Mouse (Mus musculus) neural tube, embryonic 14.5 days (tissue): ENCODE data around the gene Adgrb2. TPM values are rescaled to one million over a fixed set of nuclear protein-coding genes. Genes with fewer than 3 reads are reported as not detected.

ENCODE experiments used
- ATAC-seq: fragments of 200-750 bp; cut with Nextera tagmentation; 2 replicates; pipeline ENCODE4 v1.8.0; 2017; ENCODE audit warnings: low read depth, mild to moderate bottlenecking, moderate TSS enrichment, moderate library complexity
- H3K27ac ChIP-seq: fragments of 300-500 bp; sonication (generic); 2 replicates; pipeline ENCODE4 v1.5.1; 2014; ENCODE audit warnings: low read depth, mild to moderate bottlenecking, control low read depth, low read length, moderate library complexity, mixed read lengths
- H3K27me3 ChIP-seq: fragments of 300-500 bp; sonication (generic); 2 replicates; pipeline ENCODE4 v1.6.1; 2014; ENCODE audit warnings: low read length; ENCODE audit not compliant: control insufficient read depth, insufficient read depth
- H3K36me3 ChIP-seq: fragments of 300-500 bp; sonication (generic); 2 replicates; pipeline ENCODE4 v1.6.1; 2014; ENCODE audit warnings: low read length, mixed read lengths; ENCODE audit not compliant: control insufficient read depth, insufficient read depth
- H3K4me1 ChIP-seq: fragments of 300-500 bp; sonication (generic); 2 replicates; pipeline ENCODE4 v1.6.1; 2014; ENCODE audit warnings: low read length; ENCODE audit not compliant: control insufficient read depth, insufficient read depth
- H3K4me2 ChIP-seq: fragments of 300-500 bp; sonication (generic); 2 replicates; pipeline ENCODE4 v1.6.1; 2014; ENCODE audit warnings: mild to moderate bottlenecking, low read depth, low read length, control low read depth
- H3K4me3 ChIP-seq: fragments of 300-500 bp; sonication (generic); 2 replicates; pipeline ENCODE4 v1.5.1; 2014; ENCODE audit warnings: low read depth, low read length, control low read depth, mixed read lengths
- H3K9ac ChIP-seq: fragments of 300-500 bp; sonication (generic); replicated peaks from 2 replicates; pipeline ENCODE4 v1.6.1; 2014; ENCODE audit warnings: low read depth, mild to moderate bottlenecking, control low read depth, low read length, mixed read lengths
- H3K9me3 ChIP-seq: fragments of 300-500 bp; sonication (generic); 2 replicates; pipeline ENCODE4 v1.6.1; 2016; ENCODE audit warnings: low read length; ENCODE audit not compliant: control insufficient read depth
- WGBS: fragments of 180-500 bp; shearing (Covaris S2); extraction: QIAGEN DNeasy Blood & Tissue Kit; methylation state at CpG from one replicate; pipeline ENCODE4 v1.1.7; 2014; 5-methylcytosine and 5-hydroxymethylcytosine counted together
- polyA plus RNA-seq: library from polyadenylated mRNA; unstranded; fragments of >200 nt; fragmentation: Nextera tagmentation; extraction: Ambion mirVana; gene quantifications from 2 replicates; pipeline ENCODE4 v1.2.1, GENCODE M21; 2014

The Adgrb2 gene
- polyA plus RNA-seq, result 15.4 and 17.1 TPM in 2 replicates

DNA sequence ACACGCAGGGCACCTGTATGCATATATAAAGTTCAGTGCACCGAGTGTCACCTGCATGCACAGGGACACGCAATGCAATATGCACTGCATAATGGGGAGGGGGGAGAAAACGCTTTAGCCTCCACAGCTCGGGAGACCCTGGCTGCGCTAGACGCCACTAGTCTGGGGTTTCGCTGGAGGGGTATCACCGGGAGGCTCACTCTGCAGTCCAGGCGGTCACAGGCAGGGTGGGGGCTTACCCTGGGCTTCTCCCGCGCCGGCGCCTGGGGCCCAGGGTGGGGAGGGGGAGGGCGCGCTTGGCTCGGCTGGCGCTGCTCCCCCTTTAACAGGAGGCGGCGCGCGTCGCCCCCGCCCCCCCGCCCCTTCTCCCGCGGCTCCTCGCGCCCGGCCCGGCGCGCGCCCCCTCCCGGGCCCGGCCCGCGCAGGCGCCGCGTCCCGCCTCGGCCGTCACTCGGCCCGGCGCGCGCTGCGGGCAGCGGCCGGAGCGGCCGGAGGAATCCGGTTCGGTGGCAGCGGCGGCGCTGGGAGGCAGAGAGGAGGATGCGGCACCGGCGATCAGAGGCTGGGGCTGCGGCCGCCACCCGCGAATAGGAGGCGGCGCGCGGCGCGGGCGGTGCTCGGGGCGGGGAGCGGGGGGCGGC is at the start of gene Adgrb2:
Gene Adgrb2 (plus strand): TSS at position 450 of the 641 bp plus-strand sequence.
- H3K4me2 ChIP-seq, result peak within 1 kb of the TSS; percentile 85
- peak within 1 kb of the TSS; percentile 78 for H3K4me3 ChIP-seq
- H3K9ac ChIP-seq, result peak within 1 kb of the TSS; percentile 91
- no peaks in the 10 kb centered on the region for H3K36me3 ChIP-seq
- peaks cover 53% of the 10 kb centered on the region for H3K4me1 ChIP-seq
- ATAC-seq, result peak; percentile 52
- H3K9me3 ChIP-seq, result no peaks in the 10 kb centered on the region
- H3K27me3 ChIP-seq, result peaks cover 5% of the 10 kb centered on the region; the same call in 1 of the 2 replicates
- H3K27ac ChIP-seq, result peak within 1 kb of the TSS; percentile 78
- under 1% methylated on average over 28 of the region's 77 CpGs for WGBS

DNA sequence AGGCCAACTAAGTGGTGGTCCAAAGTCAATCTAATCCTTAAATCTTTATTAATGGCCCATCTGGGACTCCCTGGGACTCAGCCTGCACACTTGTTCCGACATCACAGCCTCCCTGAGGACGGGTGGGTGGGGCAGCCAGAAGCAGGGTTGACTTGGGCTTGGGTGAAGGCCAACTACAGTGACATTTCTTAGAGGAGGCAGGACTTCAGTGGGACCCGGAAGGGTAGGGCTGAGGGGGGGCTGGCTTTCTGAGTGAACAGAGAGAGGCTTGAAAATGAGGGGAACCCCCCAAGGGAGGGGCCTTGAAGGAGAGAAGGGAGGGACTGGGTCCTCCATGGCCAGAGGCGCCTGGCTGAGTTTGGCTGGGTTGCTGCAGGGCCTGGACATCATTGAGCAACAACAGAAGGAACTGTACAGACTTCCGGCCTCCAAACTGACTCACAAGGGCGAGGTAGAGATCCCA is 33.3 kb upstream of the Adgrb2 start:
- no peak overlapping the region for H3K4me3 ChIP-seq
- H3K27me3 ChIP-seq, result no peaks in the 10 kb centered on the region
- no peak for ATAC-seq
- H3K4me1 ChIP-seq, result no peaks in the 10 kb centered on the region
- H3K9me3 ChIP-seq, result no peaks in the 10 kb centered on the region
- no peak overlapping the region for H3K9ac ChIP-seq
- no peaks in the 10 kb centered on the region for H3K36me3 ChIP-seq
- 75% methylated on average over 6 of the region's 6 CpGs for WGBS
- no peak overlapping the region for H3K4me2 ChIP-seq
- H3K27ac ChIP-seq, result no peak overlapping the region

DNA sequence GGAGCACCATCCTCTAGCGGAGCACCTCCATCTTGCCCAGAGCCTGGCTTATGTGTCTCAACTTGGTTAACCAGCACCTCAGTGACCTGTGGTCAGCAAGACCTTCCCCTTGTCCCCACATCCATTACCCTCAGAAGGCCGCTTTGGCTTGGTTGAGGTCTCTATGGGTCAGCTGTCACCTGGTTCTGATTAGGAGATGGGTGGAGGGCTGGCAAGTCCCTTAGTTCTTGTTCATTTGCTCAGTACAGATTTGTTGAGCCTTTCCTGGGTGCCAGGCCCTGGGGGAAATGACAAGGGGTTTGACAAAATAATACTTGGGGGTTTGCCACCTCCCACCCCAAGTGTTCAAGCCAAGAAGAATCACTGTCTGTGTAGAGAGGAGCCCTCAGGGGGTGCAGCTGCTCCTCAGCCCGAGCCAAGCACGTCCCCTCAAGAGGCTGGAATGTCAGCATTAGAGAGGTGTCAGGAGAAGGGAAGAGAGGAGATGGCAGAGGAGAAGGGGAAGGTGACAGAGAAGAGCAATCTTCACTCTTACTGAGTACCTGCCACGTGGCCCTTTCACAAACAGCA is 32.3 kb upstream of the Adgrb2 start:
- H3K36me3 ChIP-seq, result no peaks in the 10 kb centered on the region
- no peaks in the 10 kb centered on the region for H3K9me3 ChIP-seq
- H3K27me3 ChIP-seq, result no peaks in the 10 kb centered on the region
- 63% methylated on average over 5 of the region's 5 CpGs for WGBS
- H3K4me1 ChIP-seq, result no peaks in the 10 kb centered on the region
- ATAC-seq, result no peak
- no peak overlapping the region for H3K27ac ChIP-seq
- H3K9ac ChIP-seq, result no peak overlapping the region
- H3K4me2 ChIP-seq, result no peak overlapping the region
- no peak overlapping the region for H3K4me3 ChIP-seq

DNA sequence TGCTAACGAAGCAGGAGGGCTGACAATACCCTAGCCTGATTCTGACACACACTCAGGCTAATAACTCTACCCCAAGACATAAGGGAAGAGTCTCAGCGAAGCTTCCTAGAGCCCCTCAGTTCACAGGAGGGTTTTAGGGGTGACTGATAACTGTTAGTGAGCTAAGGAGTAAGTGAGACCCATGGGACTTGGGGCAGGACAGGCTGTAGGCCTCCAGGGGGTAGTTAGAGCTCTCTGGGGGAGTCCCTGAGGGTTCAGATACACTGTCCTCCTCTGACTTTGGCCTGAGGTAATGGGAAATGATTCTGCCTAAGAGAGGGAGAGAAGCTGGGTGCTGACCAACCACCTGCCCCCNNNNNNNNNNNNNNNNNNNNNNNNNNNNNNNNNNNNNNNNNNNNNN is 30.1 kb upstream of the Adgrb2 start:
- H3K4me1 ChIP-seq, result no peaks in the 10 kb centered on the region
- ATAC-seq, result no peak
- WGBS, result 57% methylated on average over 2 of the region's 2 CpGs
- H3K9ac ChIP-seq, result no peak overlapping the region
- no peak overlapping the region for H3K4me2 ChIP-seq
- no peaks in the 10 kb centered on the region for H3K36me3 ChIP-seq
- no peaks in the 10 kb centered on the region for H3K9me3 ChIP-seq
- no peaks in the 10 kb centered on the region for H3K27me3 ChIP-seq
- H3K27ac ChIP-seq, result no peak overlapping the region
- H3K4me3 ChIP-seq, result no peak overlapping the region

DNA sequence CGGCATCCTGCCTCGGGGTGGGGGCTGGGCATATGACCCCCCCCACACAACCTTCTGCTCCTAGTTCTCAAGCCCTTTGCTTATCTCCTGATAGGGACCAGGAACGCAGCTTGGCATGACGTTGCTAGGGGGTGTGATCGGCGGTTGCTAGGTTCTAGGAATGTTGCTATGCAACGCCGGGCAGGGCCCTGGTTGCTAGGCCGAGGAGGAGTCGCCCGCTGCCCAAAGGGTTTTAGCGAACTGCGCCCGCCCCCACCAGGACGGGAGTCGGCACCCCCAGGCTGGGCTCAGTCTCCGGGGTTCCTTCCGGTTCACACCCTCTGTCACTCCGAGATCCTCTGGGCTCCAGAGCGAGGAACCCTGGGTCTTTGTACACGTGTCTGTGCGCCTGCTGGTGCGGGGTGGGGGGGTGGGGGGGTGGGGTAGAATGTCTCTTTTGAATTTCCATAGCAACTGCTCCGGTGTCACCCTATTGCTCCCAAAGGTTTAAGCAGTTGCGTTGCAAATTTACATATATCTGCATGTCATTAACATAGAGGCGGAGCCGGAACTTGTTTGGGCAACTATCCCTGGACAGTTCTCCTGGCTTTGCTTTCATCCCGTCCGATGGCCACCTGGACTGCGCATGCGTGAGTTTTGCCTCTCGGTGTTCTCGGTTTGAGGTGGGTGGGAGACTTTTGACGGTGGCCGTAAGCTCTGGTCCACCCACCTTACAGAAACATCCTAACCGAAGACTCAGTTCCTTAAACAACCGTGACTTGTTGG is 24.3 kb upstream of the Adgrb2 start:
- Histone ChIP-seq H3K4me1 (peaks cover 13% of the 10 kb centered on the region), H3K36me3 (no peaks in the 10 kb centered on the region), H3K4me2 (peak overlapping the region; percentile 78), H3K27ac (peak overlapping the region; percentile 62; the same call in 1 of the 2 replicates), H3K27me3 (no peaks in the 10 kb centered on the region), H3K4me3 (peak overlapping the region; percentile 36), H3K9me3 (no peaks in the 10 kb centered on the region), H3K9ac (peak overlapping the region; percentile 32)
- 1% methylated on average over 37 of the region's 37 CpGs for WGBS
- peak; percentile 84 for ATAC-seq

DNA sequence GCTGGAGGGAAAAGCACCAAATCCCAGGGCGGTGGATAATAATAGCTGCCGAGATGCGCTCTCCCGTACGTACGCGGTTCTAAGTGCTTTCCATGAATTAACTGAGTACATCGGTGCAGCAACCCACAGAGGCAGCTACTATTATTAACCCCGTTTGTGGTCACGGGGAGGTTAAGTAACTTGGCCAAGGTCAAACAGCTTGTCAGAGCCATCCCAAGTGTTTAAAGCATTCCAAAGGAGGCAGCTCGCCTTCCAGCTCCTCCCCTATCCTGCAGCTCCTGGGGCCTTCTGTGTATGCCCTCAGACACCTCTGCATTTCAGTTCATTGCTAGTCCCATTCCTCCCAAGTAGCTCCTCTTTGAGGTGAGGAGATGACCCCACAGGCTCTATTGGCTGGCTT is 19.4 kb upstream of the Adgrb2 start:
- ATAC-seq, result no peak
- no peaks in the 10 kb centered on the region for H3K9me3 ChIP-seq

DNA sequence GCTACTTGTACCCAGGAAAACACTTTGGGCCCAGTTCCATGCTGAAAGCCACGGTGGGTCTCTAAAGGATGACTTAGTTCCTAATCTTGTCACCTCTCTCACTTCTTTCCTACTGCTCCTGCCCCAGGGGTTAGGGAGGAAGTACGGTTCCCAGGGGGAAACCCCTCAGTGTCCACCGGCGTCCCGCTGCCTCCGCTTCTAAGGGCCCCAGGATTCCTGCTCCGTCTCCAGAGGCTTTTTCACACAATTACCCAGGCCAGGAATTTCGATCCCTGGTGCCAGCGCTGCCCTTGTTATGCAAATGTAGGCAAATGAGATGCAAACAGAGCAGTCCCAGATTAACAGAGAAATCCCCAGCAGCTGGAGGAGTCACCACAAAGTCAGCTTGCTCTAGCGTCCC is 18.5 kb upstream of the Adgrb2 start:
- 5% methylated on average over 10 of the region's 10 CpGs for WGBS
- peak overlapping the region; percentile 8; the same call in 1 of the 2 replicates for H3K4me2 ChIP-seq
- peaks cover 26% of the 10 kb centered on the region for H3K4me1 ChIP-seq
- ATAC-seq, result no peak
- H3K27me3 ChIP-seq, result no peaks in the 10 kb centered on the region
- no peaks in the 10 kb centered on the region for H3K9me3 ChIP-seq
- no peaks in the 10 kb centered on the region for H3K36me3 ChIP-seq
- H3K4me3 ChIP-seq, result no peak overlapping the region
- H3K27ac ChIP-seq, result peak overlapping the region; percentile 75
- no peak overlapping the region for H3K9ac ChIP-seq

More for the DNA sequence above, 19.4 kb upstream of the Adgrb2 start:
- no peaks in the 10 kb centered on the region for H3K27me3 ChIP-seq
- H3K4me3 ChIP-seq, result no peak overlapping the region
- H3K4me1 ChIP-seq, result peaks cover 27% of the 10 kb centered on the region
- H3K4me2 ChIP-seq, result no peak overlapping the region
- H3K9ac ChIP-seq, result no peak overlapping the region
- 0 out of 2 replicates have a peak overlapping the region, but pooled peaks have one; percentile 1 for H3K27ac ChIP-seq
- WGBS, result 48% methylated on average over 11 of the region's 11 CpGs
- no peaks in the 10 kb centered on the region for H3K36me3 ChIP-seq

DNA sequence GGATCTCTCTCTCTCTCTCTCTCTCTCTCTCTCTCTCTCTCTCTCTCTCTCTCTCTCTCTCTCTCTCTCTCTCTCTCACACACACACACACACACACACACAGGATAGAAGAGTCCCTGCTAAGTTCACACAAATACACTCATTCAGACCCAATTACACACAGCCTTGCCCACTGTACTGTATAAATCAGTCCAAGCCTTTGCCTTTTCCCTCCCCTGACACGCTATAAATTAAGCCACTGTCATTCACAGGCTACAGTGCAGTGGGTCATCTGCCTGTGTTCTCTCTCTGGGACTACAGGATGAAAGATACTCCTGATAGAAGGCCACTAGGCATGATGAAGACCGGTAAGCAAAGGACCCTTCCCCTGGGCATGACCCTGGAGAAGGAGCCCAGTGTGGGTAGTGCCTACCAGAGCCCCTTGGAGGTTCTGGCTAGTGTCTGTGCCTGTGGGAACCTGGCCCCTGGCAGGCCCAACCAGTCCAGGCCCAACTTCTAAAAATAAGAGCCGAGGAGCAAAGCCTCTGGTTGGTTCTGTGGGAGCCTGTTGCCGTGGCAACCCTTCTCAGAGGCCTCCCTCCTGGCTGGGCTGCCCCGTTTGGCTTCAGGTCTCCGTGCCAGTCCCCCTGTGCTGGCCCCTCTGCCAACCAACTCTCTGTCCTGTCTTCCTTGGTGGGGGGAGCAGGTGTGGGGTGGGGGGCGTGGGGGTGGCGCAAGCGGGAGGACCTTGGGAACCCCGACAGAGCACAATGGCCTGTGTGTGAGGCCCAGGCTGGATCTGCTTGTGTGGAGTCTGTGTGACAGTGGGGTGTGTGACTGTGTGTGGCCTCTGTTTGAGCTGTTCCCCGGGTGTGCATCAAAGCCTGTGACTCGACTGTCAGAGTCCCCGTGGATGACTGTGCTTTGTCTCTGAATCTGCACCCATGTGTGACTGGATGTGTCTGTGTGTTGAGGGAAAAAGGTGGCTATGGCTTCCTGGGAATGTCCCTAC is 17.4 kb upstream of the Adgrb2 start:
- Histone ChIP-seq H3K4me3 (no peak overlapping the region), H3K27me3 (no peaks in the 10 kb centered on the region), H3K9ac (no peak overlapping the region; the same call in 1 of the 2 replicates), H3K9me3 (no peaks in the 10 kb centered on the region), H3K4me1 (peaks cover 19% of the 10 kb centered on the region; the same call in 1 of the 2 replicates), H3K27ac (peak overlapping the region; percentile 88), H3K36me3 (no peaks in the 10 kb centered on the region), H3K4me2 (peak overlapping the region; percentile 8; the same call in 1 of the 2 replicates)
- WGBS, result 20% methylated on average over 13 of the region's 13 CpGs
- peak; percentile 85 for ATAC-seq
